Mouse (Mus musculus): ENCODE measurements around the gene Aif1.

- TF ChIP-seq CTCF (IDR thresholded peaks at IDR 0.05; ENCODE audit: low read depth, low read length): no peak
- no peak for TF ChIP-seq POLR2A (IDR thresholded peaks at IDR 0.05; ENCODE audit: insufficient read depth, low read length)
- TF ChIP-seq EP300 (IDR thresholded peaks at IDR 0.05; ENCODE audit: insufficient read depth, low read depth, low read length): no peak
Measured at GRCm38 (mm10) chr17:35201128-35201527, 25.3 kb upstream of the Aif1 start.
